Mouse (Mus musculus) hindbrain, embryonic 15.5 days (tissue): Measurements from ENCODE around the gene Chst11. TPM values are rescaled to one million over a fixed set of nuclear protein-coding genes. Genes with fewer than 3 reads are reported as not detected.

Experiments
- ATAC-seq: fragments of 200-750 bp; cut with Nextera tagmentation; 2 replicates; pipeline ENCODE4 v1.8.0; 2017; ENCODE audit warnings: low read depth, moderate number of reproducible peaks, moderate TSS enrichment; ENCODE audit not compliant: low FRiP score
- H3K27ac ChIP-seq: fragments of 300-500 bp; sonication (generic); replicated peaks from 2 replicates; pipeline ENCODE4 v1.5.1; 2015; ENCODE audit warnings: mild to moderate bottlenecking, inconsistent platforms
- H3K27me3 ChIP-seq: fragments of 300-500 bp; sonication (generic); 2 replicates; pipeline ENCODE4 v1.6.1; 2015; ENCODE audit warnings: control low read depth, inconsistent platforms
- H3K36me3 ChIP-seq: fragments of 300-500 bp; sonication (generic); 2 replicates; pipeline ENCODE4 v1.6.1; 2015; ENCODE audit warnings: control low read depth, inconsistent platforms
- H3K4me1 ChIP-seq: fragments of 300-500 bp; sonication (generic); replicated peaks from 2 replicates; pipeline ENCODE4 v1.6.1; 2015; ENCODE audit warnings: control low read depth, inconsistent platforms
- H3K4me2 ChIP-seq: fragments of 300-500 bp; sonication (generic); 2 replicates; pipeline ENCODE4 v1.6.1; 2015; ENCODE audit warnings: moderate library complexity, mild to moderate bottlenecking, inconsistent platforms
- H3K4me3 ChIP-seq: fragments of 300-500 bp; sonication (generic); 2 replicates; pipeline ENCODE4 v1.5.1; 2015; ENCODE audit warnings: mild to moderate bottlenecking, inconsistent platforms
- H3K9ac ChIP-seq: fragments of 300-500 bp; sonication (generic); 2 replicates; pipeline ENCODE4 v1.6.1; 2015; ENCODE audit warnings: inconsistent platforms
- H3K9me3 ChIP-seq: fragments of 300-500 bp; sonication (generic); 2 replicates; pipeline ENCODE4 v1.6.1; 2016; ENCODE audit warnings: control low read depth, inconsistent platforms
- WGBS: fragments of 180-500 bp; shearing (Covaris S2); methylation state at CpG from one replicate; pipeline ENCODE4 v1.1.7; 2015; 5-methylcytosine and 5-hydroxymethylcytosine counted together
- polyA plus RNA-seq: library from polyadenylated mRNA; unstranded; fragments of >200 nt; fragmentation: Nextera tagmentation; extraction: Ambion mirVana; gene quantifications from 2 replicates; pipeline ENCODE4 v1.2.1, GENCODE M21; 2015

The Chst11 gene
- polyA plus RNA-seq, 1 experiment from 2014 or later: 3.8 TPM

DNA sequence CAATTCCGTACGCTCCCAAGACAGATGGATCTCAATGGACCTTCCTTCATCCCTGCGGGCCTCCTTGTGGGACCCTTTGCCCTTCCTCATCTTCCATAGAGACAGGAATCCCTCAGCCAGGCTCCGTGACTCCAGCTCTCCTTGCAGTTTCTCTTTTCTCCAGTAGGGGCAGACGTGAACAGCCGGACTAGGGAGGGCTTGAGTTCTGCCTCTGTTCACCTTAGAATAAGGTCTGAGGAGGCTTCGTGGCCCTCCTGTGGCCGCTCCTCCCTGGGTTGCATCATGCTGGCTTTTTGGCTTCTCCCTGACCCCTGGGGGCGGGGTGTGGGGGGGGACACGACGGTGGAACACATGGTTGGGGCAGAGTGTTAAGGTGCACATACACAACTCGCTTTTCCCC, 234.4 kb downstream of the Chst11 start:
- 25% methylated on average over 12 of the region's 12 CpGs for WGBS
- Histone ChIP-seq H3K4me2 (no peak overlapping the region), H3K9me3 (no peaks in the 10 kb centered on the region), H3K4me3 (no peak overlapping the region), H3K27me3 (no peaks in the 10 kb centered on the region), H3K9ac (no peak overlapping the region), H3K36me3 (no peaks in the 10 kb centered on the region), H3K27ac (no peak overlapping the region), H3K4me1 (no peaks in the 10 kb centered on the region)
- ATAC-seq: peak; percentile 63; the same call in 1 of the 2 replicates

DNA sequence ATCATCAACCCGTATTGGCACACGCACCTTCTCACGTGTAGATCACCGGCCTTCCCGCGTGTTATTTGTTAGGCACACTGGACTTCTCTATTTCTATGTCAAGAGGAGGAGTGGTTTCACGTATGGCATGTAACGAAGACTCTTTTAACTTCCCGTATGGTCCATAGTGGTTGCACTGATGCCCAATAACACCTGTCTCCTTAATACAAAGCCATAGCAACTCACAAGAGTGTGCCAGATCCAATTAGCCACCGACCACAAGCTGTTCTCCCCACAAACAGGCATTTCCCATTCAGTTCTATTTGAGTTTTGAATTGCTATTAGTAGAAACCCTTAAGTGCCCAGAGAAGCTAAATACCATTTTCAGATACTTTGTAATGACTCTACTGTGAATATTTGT, 234.9 kb downstream of the Chst11 start:
- no peak for ATAC-seq
- Histone ChIP-seq H3K27ac (no peak overlapping the region), H3K4me3 (no peak overlapping the region), H3K36me3 (no peaks in the 10 kb centered on the region), H3K4me1 (no peaks in the 10 kb centered on the region), H3K9me3 (no peaks in the 10 kb centered on the region), H3K4me2 (no peak overlapping the region), H3K27me3 (no peaks in the 10 kb centered on the region), H3K9ac (no peak overlapping the region)
- WGBS: 87% methylated on average over 10 of the region's 10 CpGs

DNA sequence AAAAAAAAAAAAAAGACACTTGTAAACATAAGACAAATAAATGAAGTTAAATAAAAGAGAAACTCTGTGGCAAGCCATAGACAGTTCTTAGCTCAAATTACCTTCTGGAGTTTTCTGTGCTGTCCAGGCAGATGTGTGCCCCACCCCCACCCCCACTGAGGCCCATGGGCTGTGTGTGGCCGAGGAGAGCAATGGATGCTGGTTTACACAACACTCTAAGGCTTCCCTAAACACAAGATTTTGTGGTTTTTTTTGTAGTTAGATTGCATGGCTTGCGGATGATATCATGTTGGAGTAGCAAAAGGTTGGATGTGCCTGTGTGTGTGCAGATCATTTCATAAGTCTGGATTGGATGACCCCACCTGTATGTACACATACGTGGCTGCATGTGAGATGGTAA, 235.5 kb downstream of the Chst11 start:
- Histone ChIP-seq H3K36me3 (no peaks in the 10 kb centered on the region), H3K4me2 (no peak overlapping the region), H3K9me3 (no peaks in the 10 kb centered on the region), H3K9ac (no peak overlapping the region), H3K27me3 (no peaks in the 10 kb centered on the region), H3K4me3 (no peak overlapping the region), H3K4me1 (no peaks in the 10 kb centered on the region), H3K27ac (no peak overlapping the region)
- no peak for ATAC-seq
- 90% methylated on average over 3 of the region's 3 CpGs for WGBS

DNA sequence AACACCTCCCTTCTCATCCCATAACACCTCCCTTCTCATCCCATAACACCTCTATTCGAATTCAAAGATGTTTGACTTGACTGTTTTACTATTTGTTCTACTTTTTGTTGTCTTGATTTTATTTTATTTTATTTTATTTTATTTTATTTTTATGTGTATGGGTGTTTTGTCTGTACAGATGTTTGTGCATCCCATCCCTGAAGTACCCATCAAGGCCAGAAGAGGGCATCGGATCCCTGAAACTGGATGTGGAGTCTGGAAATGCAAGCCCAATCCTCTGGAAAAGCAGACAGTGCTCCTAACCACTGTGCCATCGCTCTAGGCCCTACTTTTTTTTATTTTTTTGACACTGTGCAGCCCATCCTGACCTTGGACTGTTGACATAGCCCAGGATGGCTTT, 239.7 kb downstream of the Chst11 start:
- H3K9ac ChIP-seq: no peak overlapping the region
- 49% methylated on average over 3 of the region's 3 CpGs for WGBS
- no peaks in the 10 kb centered on the region for H3K27me3 ChIP-seq
- H3K4me2 ChIP-seq: no peak overlapping the region
- no peaks in the 10 kb centered on the region for H3K4me1 ChIP-seq
- H3K4me3 ChIP-seq: no peak overlapping the region
- H3K9me3 ChIP-seq: no peaks in the 10 kb centered on the region
- H3K36me3 ChIP-seq: no peaks in the 10 kb centered on the region
- ATAC-seq: no peak
- H3K27ac ChIP-seq: no peak overlapping the region

DNA sequence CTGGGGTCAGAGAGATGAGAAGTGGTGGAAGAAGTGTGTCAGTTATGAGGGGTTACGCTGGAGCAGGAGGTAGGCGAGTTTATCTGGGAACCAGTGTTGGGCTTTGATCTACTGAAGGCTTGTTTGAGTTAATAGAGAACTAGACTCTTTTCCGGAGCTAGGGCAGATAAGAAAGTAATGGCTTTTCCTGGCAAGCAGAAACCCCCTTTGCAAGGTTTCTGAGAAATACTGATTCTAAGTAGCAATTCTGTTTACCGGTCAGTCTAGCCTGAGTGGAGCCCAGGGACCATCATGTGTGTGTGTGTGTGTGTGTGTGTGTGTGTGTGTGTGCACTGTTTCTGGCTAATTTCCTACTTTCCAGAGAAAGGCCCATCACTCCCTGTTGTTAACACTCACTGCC, 243.3 kb downstream of the Chst11 start:
- H3K36me3 ChIP-seq: no peaks in the 10 kb centered on the region
- no peaks in the 10 kb centered on the region for H3K9me3 ChIP-seq
- no peaks in the 10 kb centered on the region for H3K4me1 ChIP-seq
- H3K4me2 ChIP-seq: no peak overlapping the region
- no peak overlapping the region for H3K9ac ChIP-seq
- no peaks in the 10 kb centered on the region for H3K27me3 ChIP-seq
- 92% methylated on average over 4 of the region's 4 CpGs for WGBS
- ATAC-seq: no peak
- no peak overlapping the region for H3K27ac ChIP-seq
- H3K4me3 ChIP-seq: no peak overlapping the region

DNA sequence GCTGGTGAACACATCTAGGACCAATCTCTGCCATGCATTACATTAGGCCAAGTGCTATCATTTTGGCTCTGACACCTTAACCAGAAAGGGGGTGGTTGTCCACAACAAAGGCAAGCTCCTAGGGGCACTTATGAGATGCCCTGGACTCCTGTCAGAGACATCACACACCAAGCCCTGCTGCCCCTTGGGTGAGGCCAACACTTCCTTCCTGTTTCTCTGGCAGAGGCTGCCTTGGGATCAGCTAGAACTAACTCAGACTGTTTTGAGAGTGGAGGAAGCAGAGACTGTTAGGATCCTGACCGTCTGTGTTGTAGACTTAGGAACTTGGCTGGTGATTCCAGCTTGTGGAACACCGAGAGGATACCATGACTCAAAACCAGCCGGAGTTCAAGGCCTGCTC, 248.7 kb downstream of the Chst11 start:
- Histone ChIP-seq H3K27me3 (no peaks in the 10 kb centered on the region), H3K9me3 (no peaks in the 10 kb centered on the region), H3K4me3 (no peak overlapping the region), H3K36me3 (no peaks in the 10 kb centered on the region), H3K4me2 (no peak overlapping the region), H3K27ac (no peak overlapping the region), H3K4me1 (no peaks in the 10 kb centered on the region), H3K9ac (no peak overlapping the region)
- ATAC-seq: no peak
- 92% methylated on average over 3 of the region's 3 CpGs for WGBS

DNA sequence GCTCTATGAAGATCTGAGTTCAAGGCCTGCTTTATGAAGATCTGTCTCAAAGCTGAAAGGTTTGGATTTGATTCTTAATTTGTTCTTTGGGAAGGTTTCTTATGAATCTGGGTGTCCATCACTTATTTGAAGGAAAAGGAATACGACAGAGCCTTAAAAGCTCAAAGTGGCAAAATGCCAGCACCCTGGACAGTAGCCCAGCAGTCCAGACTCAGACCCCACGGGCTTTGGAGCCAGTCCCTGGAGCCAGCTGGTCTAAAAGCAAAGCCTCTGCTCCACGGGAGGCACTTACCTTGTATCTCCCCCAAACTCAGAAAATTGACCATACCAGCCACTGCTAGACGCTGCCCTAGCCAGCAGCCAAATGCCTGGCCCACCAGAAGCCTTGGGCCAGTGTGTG, 249.1 kb downstream of the Chst11 start:
- Histone ChIP-seq H3K9me3 (no peaks in the 10 kb centered on the region), H3K36me3 (no peaks in the 10 kb centered on the region), H3K4me2 (no peak overlapping the region), H3K27me3 (no peaks in the 10 kb centered on the region), H3K4me1 (no peaks in the 10 kb centered on the region), H3K4me3 (no peak overlapping the region), H3K27ac (no peak overlapping the region), H3K9ac (no peak overlapping the region)
- 59% methylated on average over 4 of the region's 4 CpGs for WGBS
- no peak for ATAC-seq

DNA sequence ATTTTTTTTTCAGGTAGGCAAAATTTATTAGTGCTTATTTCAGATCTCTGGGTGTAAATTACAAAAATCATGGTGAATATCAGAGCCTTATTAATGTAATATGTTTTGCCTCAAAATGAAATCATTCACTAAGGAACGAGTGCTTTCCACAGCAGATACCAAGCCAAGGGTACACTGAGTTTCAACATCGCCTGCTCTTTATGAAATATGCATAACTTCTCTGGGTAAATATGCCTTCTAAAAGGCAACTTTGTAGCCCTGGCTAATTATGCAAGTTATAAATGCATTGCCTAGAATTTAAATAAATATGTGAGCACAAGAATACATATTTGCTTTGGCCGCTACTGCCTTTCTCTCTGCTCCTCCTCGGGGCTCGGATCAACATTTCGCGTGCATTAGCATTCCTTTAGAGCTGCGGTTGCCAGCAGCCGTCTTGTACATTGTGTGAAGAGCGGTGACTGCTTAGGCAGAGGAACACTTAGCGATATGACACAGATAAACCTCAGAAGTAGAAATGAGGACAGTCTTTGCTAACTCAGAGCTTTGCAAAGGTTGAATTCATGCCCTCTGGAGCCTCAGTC, 256.9 kb downstream of the Chst11 start:
- ATAC-seq: no peak
- no peak overlapping the region for H3K4me2 ChIP-seq
- H3K4me3 ChIP-seq: no peak overlapping the region
- no peaks in the 10 kb centered on the region for H3K27me3 ChIP-seq
- H3K9me3 ChIP-seq: no peaks in the 10 kb centered on the region
- no peak overlapping the region for H3K9ac ChIP-seq
- 32% methylated on average over 11 of the region's 11 CpGs for WGBS
- H3K4me1 ChIP-seq: 0 out of 2 replicates have a peak, but pooled peaks cover 5% of the 10 kb centered on the region
- peak overlapping the region; percentile 12 for H3K27ac ChIP-seq
- H3K36me3 ChIP-seq: no peaks in the 10 kb centered on the region

DNA sequence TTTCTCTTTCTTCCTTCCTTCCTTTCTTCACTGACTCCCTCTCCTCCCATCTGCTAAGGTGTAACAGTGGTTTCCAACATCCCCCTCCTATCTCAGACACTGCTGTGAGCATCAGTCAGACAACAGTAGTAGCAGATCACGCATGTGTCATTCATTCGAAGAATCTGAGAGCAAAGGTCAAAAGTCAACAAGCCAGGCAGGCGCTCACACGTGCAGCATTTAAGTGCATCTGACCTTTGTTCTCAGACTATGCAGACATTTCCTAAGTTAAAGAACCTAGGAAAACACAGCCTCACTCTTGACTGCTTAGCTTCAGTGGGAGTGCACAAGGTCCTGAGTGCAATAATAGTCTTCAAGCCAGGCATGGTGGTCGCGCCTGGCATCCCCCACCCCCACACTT, 258.8 kb downstream of the Chst11 start:
- no peak overlapping the region for H3K4me2 ChIP-seq
- no peak overlapping the region for H3K4me3 ChIP-seq
- 52% methylated on average over 6 of the region's 6 CpGs for WGBS
- no peaks in the 10 kb centered on the region for H3K27me3 ChIP-seq
- no peaks in the 10 kb centered on the region for H3K36me3 ChIP-seq
- H3K27ac ChIP-seq: no peak overlapping the region
- no peak for ATAC-seq
- 0 out of 2 replicates have a peak, but pooled peaks cover 5% of the 10 kb centered on the region for H3K4me1 ChIP-seq
- H3K9ac ChIP-seq: no peak overlapping the region
- H3K9me3 ChIP-seq: no peaks in the 10 kb centered on the region

Other genes starting within 250 kb of the Chst11 start
- 39.0 and 39.2 TPM in 2 replicates for gene Nfyb, start 221.4 kb upstream of the Chst11 start, polyA plus RNA-seq
- gene Txnrd1, start 151.5 kb upstream of the Chst11 start, polyA plus RNA-seq: 103 and 105 TPM in 2 replicates
- gene Eid3, start 118.9 kb upstream of the Chst11 start, polyA plus RNA-seq: 0.34 and 0.45 TPM in 2 replicates